Mouse (Mus musculus) MEL (cell line): ENCODE data around the gene Hs6st3.

Source experiments
- E2F4 ChIP-seq: IDR thresholded peaks from 2 replicates; pipeline ENCODE4 v1.6.1; 2011; ENCODE audit warnings: low read depth, low read length, improper control_type of control experiment, borderline replicate concordance
- MAFK ChIP-seq: IDR thresholded peaks from 2 replicates; pipeline ENCODE4 v1.6.1; 2011; ENCODE audit warnings: low read depth, mild to moderate bottlenecking, low read length, improper control_type of control experiment, borderline replicate concordance
- MAX ChIP-seq: IDR thresholded peaks from 2 replicates; pipeline ENCODE4 v1.6.1; 2011; ENCODE audit warnings: low read length, improper control_type of control experiment
- NELFE ChIP-seq: IDR thresholded peaks from 2 replicates; pipeline ENCODE4 v1.6.1; 2011; ENCODE audit warnings: low read depth, low read length, improper control_type of control experiment
- RAD21 ChIP-seq: IDR thresholded peaks from 2 replicates; pipeline ENCODE4 v1.6.1; 2011; ENCODE audit warnings: mild to moderate bottlenecking, low read depth, low read length, improper control_type of control experiment

DNA sequence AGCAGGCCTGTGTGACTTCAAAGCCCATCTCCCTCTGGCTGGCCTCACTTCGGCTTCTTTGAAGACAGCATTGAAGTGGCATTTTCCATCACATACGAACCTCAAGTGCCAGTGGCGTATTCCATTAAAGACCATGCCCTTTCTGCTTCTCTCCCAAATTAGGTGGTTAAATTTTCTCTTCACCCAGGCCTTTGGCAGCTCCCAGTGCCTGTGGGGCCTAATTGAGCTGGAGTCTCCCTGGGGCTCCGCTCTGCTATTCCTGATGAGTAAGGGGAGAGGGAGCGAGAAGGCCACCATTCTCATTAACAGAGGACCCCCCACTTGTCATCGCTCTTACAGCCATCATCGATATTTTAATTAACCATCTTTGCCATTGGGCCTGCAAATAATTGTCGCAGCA is 754.8 kb downstream of the Hs6st3 start:
- no peak for TF ChIP-seq NELFE
- no peak for TF ChIP-seq RAD21
- TF ChIP-seq MAX: no peak
- no peak for TF ChIP-seq E2F4
- TF ChIP-seq MAFK: no peak
